In genomic region chr19:5424092-5424781, GRCm38 (mm10) we compare ENCODE assay signal across 8 mouse cellular contexts. TPM values are rescaled to one million over a fixed set of nuclear protein-coding genes. Genes with fewer than 3 reads are reported as not detected.
DNase-seq lines count a peak whose midpoint lies in the region; ATAC-seq and TF ChIP-seq lines count a peak whose summit lies in the region.

No protein-coding gene starts in this region.

- under 1% methylated on average over 34 of the region's 48 CpGs for WGBS in heart, embryonic 14.5 days
- under 1% methylated on average over 28 of the region's 48 CpGs for WGBS in kidney, postnatal 0 days

- peaks cover 18 to 21% of the 10 kb centered on the region in 2 experiments for H3K4me1 ChIP-seq in heart, embryonic 14.5 days (ENCODE audit: control insufficient read depth in 2 of 2, insufficient read depth in 2 of 2, low read length in 2 of 2)
- peaks cover 30% of the 10 kb centered on the region for H3K4me1 ChIP-seq in kidney, postnatal 0 days (replicated peaks; ENCODE audit: insufficient read depth, low read length)

- peaks cover 66% of the 10 kb centered on the region for H3K36me3 ChIP-seq in heart, embryonic 14.5 days (ENCODE audit: control insufficient read depth, insufficient read depth, low read length)
- H3K36me3 ChIP-seq in kidney, postnatal 0 days (ENCODE audit: insufficient read depth, low read length) = peaks cover 25% of the 10 kb centered on the region; the same call in 1 of the 2 replicates

- peak overlapping the region; percentile 84 for H3K4me2 ChIP-seq in heart, embryonic 14.5 days (ENCODE audit: low read length)
- H3K4me2 ChIP-seq in kidney, postnatal 0 days (ENCODE audit: low read length) = peak overlapping the region; percentile 78

- ATAC-seq in erythroblast, adult 5-6 weeks (replicated peaks; ENCODE audit: low FRiP score, poor library complexity, severe bottlenecking) = 0 out of 2 replicates have a peak, but pooled peaks have one; percentile 5
- ATAC-seq in heart, embryonic 14.5 days (ENCODE audit: insufficient number of reproducible peaks, insufficient read depth, low FRiP score, low read depth) = peak; percentile 63
- peak; percentile 67 for ATAC-seq in kidney, postnatal 0 days (replicated peaks; ENCODE audit: low FRiP score, low read depth)

- H3K27me3 ChIP-seq in heart, embryonic 14.5 days (ENCODE audit: control insufficient read depth, insufficient read depth, low read length) = no peaks in the 10 kb centered on the region
- H3K27me3 ChIP-seq in kidney, postnatal 0 days (ENCODE audit: insufficient read depth, low read length) = no peaks in the 10 kb centered on the region

- peak overlapping the region; percentile 86 to 92 for H3K27ac ChIP-seq in heart, embryonic 14.5 days (replicated peaks in 1 of 2; ENCODE audit: control insufficient read depth in 1 of 2, insufficient read depth in 1 of 2, low read depth in 2 of 2, low read length in 2 of 2)
- H3K27ac ChIP-seq in kidney, postnatal 0 days = peak overlapping the region; percentile 92

- peak; percentile 43 for TF ChIP-seq CTCF in kidney, postnatal 0 days (IDR thresholded peaks at IDR 0.05; ENCODE audit: low read depth)

- peak overlapping the region; percentile 97 for H3K9ac ChIP-seq in heart, embryonic 14.5 days (ENCODE audit: low read length)
- peak overlapping the region; percentile 85 for H3K9ac ChIP-seq in kidney, postnatal 0 days (ENCODE audit: low read depth, low read length)

- peak overlapping the region; percentile 87 to 92 for H3K4me3 ChIP-seq in heart, embryonic 14.5 days (ENCODE audit: control insufficient read depth in 1 of 2, insufficient read depth in 1 of 2, low read depth in 1 of 2, low read length in 2 of 2)
- H3K4me3 ChIP-seq in kidney, postnatal 0 days (replicated peaks; ENCODE audit: low read depth, low read length) = peak overlapping the region; percentile 67

- DNase-seq in CD8-positive naive resting alpha-beta T cell, adult 2 months (ENCODE audit: low read depth in 2 of 2, low spot score in 2 of 2) = peak; percentile 49 to 51
- peak; percentile 76 for DNase-seq in adrenal gland, postnatal 25 days
- DNase-seq in kidney, postnatal 0 days (ENCODE audit: low spot score) = peak; percentile 80
- DNase-seq in lung, postnatal 10 days = peak; percentile 90
- DNase-seq in ovary, postnatal 36 days (ENCODE audit: low spot score) = peak; percentile 83
- DNase-seq in thymus, postnatal 36 days = peak; percentile 77 to 85

- no peaks in the 10 kb centered on the region for H3K9me3 ChIP-seq in heart, embryonic 14.5 days (ENCODE audit: control insufficient read depth, low read length)
- H3K9me3 ChIP-seq in kidney, postnatal 0 days (replicated peaks; ENCODE audit: low read length) = no peaks in the 10 kb centered on the region

RNA-seq across cellular contexts. Expression of gene Drap1, which starts 0.5 kb away (rescaled TPM):
- 182 and 221 TPM in 2 replicates for total RNA-seq in adrenal gland, postnatal 25 days (2021)
- 15.0 and 32.4 TPM in 2 replicates for total RNA-seq in erythroblast, adult 5-6 weeks (2015; ENCODE audit: low replicate concordance)
- total RNA-seq in erythroblast, adult 5-6 weeks (2017; ENCODE audit: low replicate concordance) = 15.8 and 18.0 TPM in 2 replicates
- 154 and 178 TPM in 2 replicates for polyA plus RNA-seq in heart, embryonic 14.5 days (2014; fragmentation: Nextera tagmentation; extraction: Ambion mirVana)
- 237 and 246 TPM in 2 replicates for polyA plus RNA-seq in kidney, postnatal 0 days (2015; fragmentation: Nextera tagmentation; extraction: Ambion mirVana)

RNA-seq across cellular contexts. Expression of gene AI837181, which starts 0.7 kb away (rescaled TPM):
- total RNA-seq in adrenal gland, postnatal 25 days (2021) = 43.1 and 51.1 TPM in 2 replicates
- total RNA-seq in erythroblast, adult 5-6 weeks (2015; ENCODE audit: low replicate concordance) = 14.8 and 16.1 TPM in 2 replicates
- total RNA-seq in erythroblast, adult 5-6 weeks (2017; ENCODE audit: low replicate concordance) = 5.3 and 7.7 TPM in 2 replicates
- 23.7 and 35.0 TPM in 2 replicates for polyA plus RNA-seq in heart, embryonic 14.5 days (2014; fragmentation: Nextera tagmentation; extraction: Ambion mirVana)
- polyA plus RNA-seq in kidney, postnatal 0 days (2015; fragmentation: Nextera tagmentation; extraction: Ambion mirVana) = 55.7 and 55.8 TPM in 2 replicates

RNA-seq across cellular contexts. Expression of gene Tsga10ip, which starts 21.9 kb away (rescaled TPM):
- not detected in 2 replicates for total RNA-seq in adrenal gland, postnatal 25 days (2021)
- 2.5 TPM in 1 of 2 replicates, not detected in the other for total RNA-seq in erythroblast, adult 5-6 weeks (2015; ENCODE audit: low replicate concordance)
- total RNA-seq in erythroblast, adult 5-6 weeks (2017; ENCODE audit: low replicate concordance) = not detected in 2 replicates
- 1.6 and 3.0 TPM in 2 replicates for polyA plus RNA-seq in heart, embryonic 14.5 days (2014; fragmentation: Nextera tagmentation; extraction: Ambion mirVana)
- 0.31 and 0.39 TPM in 2 replicates for polyA plus RNA-seq in kidney, postnatal 0 days (2015; fragmentation: Nextera tagmentation; extraction: Ambion mirVana)

RNA-seq across cellular contexts. Expression of gene Fosl1, which starts 23.1 kb away (rescaled TPM):
- total RNA-seq in adrenal gland, postnatal 25 days (2021) = not detected in 2 replicates
- 0.42 TPM in 1 of 2 replicates, not detected in the other for total RNA-seq in erythroblast, adult 5-6 weeks (2015; ENCODE audit: low replicate concordance)
- not detected in 2 replicates for total RNA-seq in erythroblast, adult 5-6 weeks (2017; ENCODE audit: low replicate concordance)
- polyA plus RNA-seq in heart, embryonic 14.5 days (2014; fragmentation: Nextera tagmentation; extraction: Ambion mirVana) = not detected in 2 replicates
- 0.32 TPM in 1 of 2 replicates, not detected in the other for polyA plus RNA-seq in kidney, postnatal 0 days (2015; fragmentation: Nextera tagmentation; extraction: Ambion mirVana)

RNA-seq across cellular contexts. Expression of gene Ccdc85b, which starts 33.5 kb away (rescaled TPM):
- total RNA-seq in adrenal gland, postnatal 25 days (2021) = 7.2 and 10.9 TPM in 2 replicates
- total RNA-seq in erythroblast, adult 5-6 weeks (2015; ENCODE audit: low replicate concordance) = 0.38 TPM in 1 of 2 replicates, not detected in the other
- 0.14 and 0.17 TPM in 2 replicates for total RNA-seq in erythroblast, adult 5-6 weeks (2017; ENCODE audit: low replicate concordance)
- polyA plus RNA-seq in heart, embryonic 14.5 days (2014; fragmentation: Nextera tagmentation; extraction: Ambion mirVana) = 9.0 and 10.4 TPM in 2 replicates
- polyA plus RNA-seq in kidney, postnatal 0 days (2015; fragmentation: Nextera tagmentation; extraction: Ambion mirVana) = 12.2 and 15.6 TPM in 2 replicates

Comparison
In these comparisons a context has a peak if more than half of its experiments do, and no peak if none do; other contexts are left out.
1. Peak in every context shown above with its lines: DNase-seq, ATAC-seq, H3K4me3 ChIP-seq and H3K27ac ChIP-seq.
2. ATAC-seq: peak in every context shown above with its lines; median percentile 67 in kidney, postnatal 0 days; 63 in heart, embryonic 14.5 days; 5 in erythroblast, adult 5-6 weeks.